Mouse (Mus musculus): ENCODE results near the gene Fam120a.

Fam120a gene

DNA sequence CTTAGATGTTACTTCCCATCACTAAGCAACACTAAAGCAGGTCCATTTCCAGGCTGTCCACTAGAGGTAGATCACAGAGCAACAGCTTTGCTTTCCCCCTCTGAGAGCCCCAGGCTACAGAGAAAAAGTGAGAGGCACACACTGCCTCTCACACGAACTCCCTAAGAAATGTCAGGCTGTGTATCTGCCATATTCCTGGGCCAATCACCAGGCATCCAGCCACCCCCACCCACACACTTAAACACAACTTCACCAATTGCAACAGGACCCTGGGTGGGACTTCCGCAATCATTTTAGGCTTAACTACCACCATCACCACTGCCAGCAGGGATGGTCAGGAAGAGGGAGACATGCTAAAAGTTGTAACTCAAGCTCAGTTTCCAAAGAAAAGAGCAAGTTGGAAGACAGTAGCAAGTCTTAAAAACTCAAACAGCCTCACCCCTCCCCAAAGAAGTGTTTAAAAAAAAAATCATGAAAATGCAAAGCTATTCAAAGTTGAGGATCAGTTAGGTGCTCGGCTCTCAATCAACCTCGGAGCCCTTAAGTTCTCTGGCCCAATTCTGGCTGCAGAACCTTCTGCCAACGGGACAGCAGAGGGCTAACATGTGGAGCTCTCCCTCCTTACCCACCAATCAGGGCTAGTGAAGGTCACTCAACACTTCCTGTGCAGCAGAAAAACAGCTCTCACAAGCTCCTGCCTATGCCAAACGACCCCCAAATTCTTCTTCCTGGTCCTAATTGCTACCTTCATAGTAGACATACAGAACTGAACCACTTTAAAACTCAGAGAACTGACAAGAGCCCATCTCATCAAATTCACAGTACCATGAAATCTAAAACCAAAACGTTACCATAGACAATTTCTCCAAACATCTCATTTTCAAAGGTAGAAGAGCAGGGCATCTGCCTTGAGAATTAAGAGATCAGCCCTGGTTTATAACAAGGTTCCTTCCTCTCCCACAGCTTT lies 2.0 kb downstream of the Fam120a start:
- DNase-seq, result peak; percentile 34 to 36

- no peak for DNase-seq
These were observed 3.0 kb downstream of the Fam120a start for GRCm38 (mm10) chr13:48964850-48965249.

DNA sequence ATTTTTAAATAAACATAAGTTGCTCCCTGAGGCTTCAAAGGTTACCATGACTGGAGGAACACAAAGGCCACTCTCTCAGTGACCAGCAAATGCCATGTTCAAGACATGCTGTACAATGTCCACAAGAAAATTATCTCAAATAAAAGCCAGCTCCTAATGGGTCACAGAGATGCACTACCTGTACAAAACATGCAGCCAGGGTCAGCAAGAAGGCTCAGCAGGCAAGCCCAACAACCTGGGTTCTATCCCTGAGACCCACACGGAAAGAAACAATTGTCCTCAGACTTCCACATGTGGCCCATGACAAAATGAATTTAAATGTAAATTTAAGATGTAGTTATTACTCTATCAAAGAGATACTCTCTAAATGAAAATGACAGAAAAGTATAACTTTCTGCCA lies 4.7 kb downstream of the Fam120a start:
- no peak for DNase-seq

GRCm38 (mm10) chr13:48962519-48962918 lies 5.3 kb downstream of the Fam120a start:
- DNase-seq, result no peak

DNA sequence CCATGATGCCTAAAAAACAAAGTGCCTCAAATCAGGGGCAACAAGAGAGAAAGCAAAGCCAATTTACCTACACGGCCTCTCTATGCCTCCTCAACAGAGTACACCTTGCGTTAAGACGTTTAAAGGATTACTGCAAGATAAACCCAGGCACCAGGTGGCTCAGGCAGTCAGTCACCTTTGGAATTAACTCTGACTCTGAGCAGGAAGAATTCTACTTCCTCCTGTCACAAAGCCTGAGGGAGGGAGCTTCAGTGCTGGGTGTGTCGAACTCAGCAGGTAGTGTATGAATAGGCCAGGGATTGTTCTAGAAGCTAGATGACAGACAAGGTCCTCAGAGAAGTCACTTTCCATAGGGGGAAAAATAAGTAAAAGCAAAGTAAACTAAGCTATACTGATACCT lies 9.2 kb downstream of the Fam120a start:
- no peak for DNase-seq

GRCm38 (mm10) chr13:48954825-48955224 lies 13.0 kb downstream of the Fam120a start:
- DNase-seq, result no peak

DNA sequence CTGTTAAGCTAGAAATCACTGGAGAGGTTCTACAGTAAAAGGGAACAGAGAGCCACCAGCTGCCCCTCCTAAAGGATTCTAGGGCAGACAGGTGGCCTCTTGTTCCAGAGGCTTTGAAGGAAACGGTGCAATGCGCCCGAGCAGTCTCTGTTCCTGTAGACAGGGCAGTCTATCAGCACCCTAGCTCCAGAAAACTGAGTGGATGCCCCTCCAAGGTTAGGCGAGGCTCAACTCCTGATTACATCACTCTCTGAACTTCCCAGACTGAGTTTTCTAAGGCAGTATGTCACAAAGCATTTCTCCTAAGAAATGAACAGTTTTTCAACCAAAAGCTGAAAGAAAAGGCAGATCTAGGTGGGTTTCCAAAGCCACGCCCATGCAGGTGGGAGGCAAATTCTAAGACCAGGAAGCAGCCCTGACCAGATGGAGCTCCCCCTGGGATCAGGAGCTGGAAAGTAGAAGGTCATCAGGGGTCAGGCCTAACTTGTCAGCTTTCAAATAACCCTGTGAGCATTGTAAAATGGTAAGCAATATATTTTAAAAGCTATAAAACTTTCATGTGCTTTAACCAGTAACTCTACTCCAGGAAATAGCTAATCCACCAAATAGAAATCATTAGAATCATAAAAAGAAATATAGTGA lies 17.1 kb downstream of the Fam120a start:
- DNase-seq, result no peak

GRCm38 (mm10) chr13:48948951-48949350 lies 18.9 kb downstream of the Fam120a start:
- DNase-seq, result no peak

DNA sequence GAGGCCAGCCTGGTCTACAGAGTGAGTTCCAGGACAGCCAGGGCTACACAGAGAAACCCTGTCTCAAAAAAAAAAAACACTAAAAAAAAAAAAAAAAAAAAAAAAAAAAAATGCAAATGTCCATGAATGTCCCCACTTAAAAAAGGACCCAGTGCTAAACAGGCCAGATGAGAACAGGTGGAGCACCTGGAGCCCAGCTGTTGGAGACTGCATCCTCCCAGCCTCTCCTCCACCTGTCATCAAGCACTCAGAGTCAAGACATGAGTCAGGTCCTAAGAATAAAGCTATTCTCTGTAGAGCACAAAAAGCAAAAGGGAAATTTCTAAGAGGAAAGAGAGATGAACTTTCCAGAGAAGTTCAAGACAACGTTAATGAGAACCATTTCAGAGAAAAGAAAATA lies 23.2 kb downstream of the Fam120a start:
- no peak for DNase-seq

DNA sequence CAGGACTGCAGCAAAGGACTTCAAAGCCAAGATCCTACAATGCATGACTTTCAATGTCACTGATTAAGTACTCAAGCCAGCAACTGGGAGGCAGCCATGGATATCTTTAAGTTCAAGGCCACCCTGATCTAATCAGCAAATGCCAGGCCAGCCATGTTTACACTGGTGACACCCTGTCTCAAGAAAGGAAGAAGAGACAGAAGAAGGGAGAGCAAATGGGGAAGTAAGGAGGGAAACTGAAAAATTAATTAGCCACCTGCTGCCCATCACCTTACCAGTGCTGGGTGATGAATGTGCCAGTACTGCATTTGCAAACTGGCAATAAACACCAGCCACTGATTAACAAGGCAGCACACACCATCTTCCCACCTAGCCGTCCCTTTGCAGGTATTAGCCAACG lies 25.3 kb downstream of the Fam120a start:
- no peak for DNase-seq

GRCm38 (mm10) chr13:48941773-48942172 lies 26.0 kb downstream of the Fam120a start:
- no peak for DNase-seq

GRCm38 (mm10) chr13:48934597-48934996 lies 33.2 kb downstream of the Fam120a start:
- DNase-seq, result no peak

- no peak for DNase-seq
These were observed 35.1 kb downstream of the Fam120a start for GRCm38 (mm10) chr13:48932692-48933091.

DNA sequence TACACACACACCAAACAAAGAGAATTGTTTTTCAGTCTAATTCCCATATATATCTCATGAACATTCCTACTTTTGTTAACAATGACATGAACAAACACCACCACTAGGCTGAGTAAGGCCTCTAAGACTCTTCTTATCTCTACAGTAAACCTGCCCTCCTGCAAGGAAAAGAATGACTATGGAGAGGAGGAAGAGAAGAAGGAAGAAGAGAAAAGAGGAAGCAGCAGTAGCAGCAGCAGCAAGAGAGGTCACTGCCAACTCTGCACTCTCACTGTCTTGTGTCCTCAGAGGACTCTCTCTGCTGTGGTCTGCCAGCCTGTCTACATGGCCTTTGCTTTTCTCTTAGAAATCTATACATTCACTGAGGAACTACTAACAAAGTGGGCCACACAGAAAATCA lies 36.1 kb downstream of the Fam120a start:
- no peak for DNase-seq

- no peak for DNase-seq
These were observed 36.6 kb downstream of the Fam120a start for GRCm38 (mm10) chr13:48931232-48931631.

DNA sequence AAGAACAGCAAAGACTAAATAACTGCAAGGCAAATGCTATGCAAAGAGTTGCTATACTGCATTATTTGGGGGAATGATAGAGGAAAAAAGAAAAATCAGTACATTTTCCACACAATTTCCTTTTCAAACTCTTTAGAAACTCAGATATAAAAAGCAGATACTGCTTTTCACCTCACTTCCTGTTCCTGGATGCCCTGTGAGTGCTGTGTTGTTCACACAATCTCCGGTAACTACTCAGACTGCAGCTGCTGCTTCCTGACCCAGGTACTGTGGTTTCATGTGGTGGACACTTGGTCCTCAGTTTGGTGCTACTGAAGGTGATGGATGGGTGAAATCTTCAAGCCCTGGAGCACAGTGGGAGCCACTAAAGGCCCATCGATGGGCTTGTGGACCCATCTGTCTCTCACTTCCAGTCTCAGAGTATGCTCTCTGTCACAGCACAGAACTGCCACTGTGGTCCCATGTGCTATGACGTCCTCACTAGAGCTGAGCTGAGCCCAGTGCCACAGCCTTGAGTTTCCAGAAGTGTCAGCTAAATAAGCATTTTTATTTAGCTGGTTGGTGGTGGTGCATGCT lies 38.2 kb downstream of the Fam120a start:
- DNase-seq, result no peak

DNA sequence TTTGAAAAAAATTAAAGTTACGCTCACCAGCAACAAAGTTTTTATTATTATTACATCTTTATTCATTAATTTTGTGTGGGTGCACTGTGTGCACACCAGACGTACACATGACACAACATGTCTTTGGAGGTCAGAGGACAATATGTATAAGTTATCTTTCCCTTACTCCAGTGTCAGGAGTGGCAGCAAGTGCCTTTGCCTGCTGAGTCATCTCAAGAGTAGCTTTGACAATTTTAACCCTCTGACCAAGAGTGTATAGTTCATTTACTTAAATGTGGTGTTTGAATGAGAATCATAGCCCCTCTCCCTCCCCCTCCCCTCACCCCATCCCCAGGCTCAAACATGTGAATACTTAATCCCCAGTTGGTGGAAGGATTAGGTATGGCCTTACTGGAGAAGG lies 40.2 kb downstream of the Fam120a start:
- no peak for DNase-seq

DNA sequence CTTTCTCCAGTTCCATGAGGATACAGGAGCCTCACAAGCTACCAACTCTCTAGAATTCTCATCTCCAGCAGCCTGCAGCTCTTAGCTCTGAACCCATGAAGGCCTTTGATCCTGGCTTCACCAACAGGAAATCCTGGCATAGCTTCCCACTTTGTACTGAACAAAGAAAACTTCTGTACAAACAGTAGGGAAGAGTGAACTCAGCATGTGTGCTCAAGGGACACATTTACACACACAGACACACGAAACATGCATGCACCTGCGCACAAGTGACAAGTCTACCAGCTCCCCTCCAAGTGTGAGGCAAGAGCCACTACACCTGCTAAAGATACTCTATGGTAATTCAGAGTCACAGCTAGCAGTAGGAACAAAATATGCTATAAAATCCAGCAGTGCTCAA lies 45.1 kb downstream of the Fam120a start:
- no peak for DNase-seq

GRCm38 (mm10) chr13:48921256-48921655 lies 46.6 kb downstream of the Fam120a start:
- DNase-seq, result no peak

DNA sequence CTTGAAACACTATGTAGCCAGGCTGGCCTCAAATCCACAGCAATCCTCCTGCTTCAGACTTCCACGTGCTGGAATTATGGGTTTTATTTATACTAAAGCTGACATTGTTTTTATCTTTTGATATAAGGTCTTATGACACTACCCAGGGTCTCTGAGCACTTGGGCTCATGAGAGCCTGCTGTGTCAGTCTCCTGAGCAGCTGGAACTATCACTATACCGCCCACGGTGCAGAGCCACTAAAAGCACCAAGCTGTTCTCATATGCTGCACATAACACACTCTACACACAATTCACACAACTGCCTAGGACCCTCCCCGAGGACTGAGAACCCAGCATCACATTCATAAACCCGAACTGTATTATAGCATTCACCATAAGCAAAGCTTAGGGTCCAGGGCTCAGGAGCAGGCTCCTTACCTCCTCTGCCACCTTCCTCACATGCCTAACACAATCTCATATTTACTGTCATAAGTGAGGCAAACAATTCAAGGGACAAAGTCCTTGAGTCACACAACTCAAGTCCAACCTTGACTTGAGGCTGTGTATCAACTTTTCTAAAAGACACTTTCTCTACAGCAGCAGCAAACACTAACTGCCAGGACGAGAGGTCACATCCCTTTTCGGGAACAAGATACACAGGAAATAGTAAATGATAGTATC lies 47.9 kb downstream of the Fam120a start:
- no peak for DNase-seq

DNA sequence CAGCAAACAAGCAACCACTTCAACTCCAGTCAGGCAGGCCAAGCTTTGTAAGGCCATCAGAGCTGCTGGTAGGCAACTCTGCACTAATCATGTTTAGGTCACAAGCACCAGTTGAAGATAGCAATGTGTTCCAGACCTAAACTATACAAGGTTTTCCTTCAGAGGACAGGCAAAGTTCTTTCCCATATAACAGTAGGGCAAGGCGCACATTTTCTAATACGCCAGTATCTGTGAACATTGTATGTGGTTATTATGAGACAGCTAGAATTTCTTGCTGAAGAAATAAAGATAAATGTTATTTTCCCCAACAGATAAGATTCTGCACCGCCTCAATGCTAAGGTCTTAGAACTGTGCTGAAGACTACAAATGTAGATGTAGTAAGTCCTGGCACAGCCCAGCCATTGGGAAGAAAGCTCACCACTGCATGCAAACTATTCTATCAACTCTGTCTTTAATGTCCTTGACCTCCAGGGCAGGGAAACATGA lies 50.7 kb downstream of the Fam120a start:
- no peak for DNase-seq

GRCm38 (mm10) chr13:48913680-48914079 lies 54.1 kb downstream of the Fam120a start:
- DNase-seq, result no peak

DNA sequence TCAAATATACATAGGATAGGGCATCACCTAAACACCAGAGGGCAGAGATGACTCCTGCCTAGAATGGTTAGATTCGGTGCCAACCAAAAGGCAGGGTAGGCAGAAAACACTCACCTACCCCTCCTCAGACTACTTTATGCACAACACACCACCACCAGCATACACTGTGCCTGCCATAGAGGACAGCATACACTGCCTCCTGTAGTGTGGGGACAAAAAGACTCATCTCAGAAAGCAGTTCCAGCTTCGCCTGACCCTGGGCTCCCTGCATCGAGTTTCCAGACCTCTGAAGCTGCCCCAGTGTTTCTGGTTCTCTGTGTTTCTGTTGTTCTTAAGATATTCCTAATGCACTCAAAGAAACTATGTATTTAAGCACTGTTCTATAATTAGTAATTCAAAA lies 54.7 kb downstream of the Fam120a start:
- DNase-seq, result no peak
